Mouse (Mus musculus) intestine, postnatal 0 days (tissue): ENCODE results near the gene Cabin1. TPM values are rescaled to one million over a fixed set of nuclear protein-coding genes. Genes with fewer than 3 reads are reported as not detected.

ENCODE experiments used
- ATAC-seq: fragments of 200-750 bp; cut with Nextera tagmentation; 2 replicates; pipeline ENCODE4 v1.8.0; 2017; ENCODE audit warnings: mild to moderate bottlenecking, moderate TSS enrichment, moderate library complexity
- H3K27ac ChIP-seq: fragments of 300-500 bp; sonication (generic); 2 replicates; pipeline ENCODE4 v1.5.1; 2014; ENCODE audit warnings: mild to moderate bottlenecking, low read depth, low read length, moderate library complexity
- H3K27me3 ChIP-seq: fragments of 300-500 bp; sonication (generic); replicated peaks from 2 replicates; pipeline ENCODE4 v1.6.1; 2014; ENCODE audit warnings: low read length, mixed read lengths; ENCODE audit not compliant: control insufficient read depth, insufficient read depth
- H3K36me3 ChIP-seq: fragments of 300-500 bp; sonication (generic); 2 replicates; pipeline ENCODE4 v1.6.1; 2014; ENCODE audit warnings: mild to moderate bottlenecking, moderate library complexity; ENCODE audit not compliant: control insufficient read depth, insufficient read depth
- H3K4me1 ChIP-seq: fragments of 300-500 bp; sonication (generic); replicated peaks from 2 replicates; pipeline ENCODE4 v1.6.1; 2014; ENCODE audit warnings: antibody characterized with exemption, low read length, mixed read lengths; ENCODE audit not compliant: control insufficient read depth, insufficient read depth
- H3K4me2 ChIP-seq: fragments of 300-500 bp; sonication (generic); replicated peaks from 2 replicates; pipeline ENCODE4 v1.6.1; 2014; ENCODE audit warnings: low read depth, mild to moderate bottlenecking, moderate library complexity
- H3K4me3 ChIP-seq: fragments of 300-500 bp; sonication (generic); 2 replicates; pipeline ENCODE4 v1.5.1; 2014; ENCODE audit warnings: low read depth, low read length
- H3K9ac ChIP-seq: fragments of 300-500 bp; sonication (generic); 2 replicates; pipeline ENCODE4 v1.6.1; 2014; ENCODE audit warnings: mild to moderate bottlenecking, low read depth, low read length
- H3K9me3 ChIP-seq: fragments of 300-500 bp; sonication (generic); 2 replicates; pipeline ENCODE4 v1.6.1; 2016; ENCODE audit warnings: mixed run types; ENCODE audit not compliant: control insufficient read depth
- CTCF ChIP-seq: sonication (generic); IDR thresholded peaks from 2 replicates; pipeline ENCODE4 v1.5.1; 2016; ENCODE audit warnings: low read depth, mild to moderate bottlenecking, control low read depth, antibody characterized with exemption, moderate library complexity
- WGBS: fragments of 180-500 bp; shearing (Covaris S2); extraction: QIAGEN DNeasy Blood & Tissue Kit; methylation state at CpG from one replicate; pipeline ENCODE4 v1.1.7; 2014; 5-methylcytosine and 5-hydroxymethylcytosine counted together
- polyA plus RNA-seq: library from polyadenylated mRNA; unstranded; fragments of >200 nt; fragmentation: Nextera tagmentation; extraction: Ambion mirVana; gene quantifications from 2 replicates; pipeline ENCODE4 v1.2.1, GENCODE M21; 2015

Gene Cabin1
- polyA plus RNA-seq, 1 experiment from 2014 or later = 14.1 TPM

DNA sequence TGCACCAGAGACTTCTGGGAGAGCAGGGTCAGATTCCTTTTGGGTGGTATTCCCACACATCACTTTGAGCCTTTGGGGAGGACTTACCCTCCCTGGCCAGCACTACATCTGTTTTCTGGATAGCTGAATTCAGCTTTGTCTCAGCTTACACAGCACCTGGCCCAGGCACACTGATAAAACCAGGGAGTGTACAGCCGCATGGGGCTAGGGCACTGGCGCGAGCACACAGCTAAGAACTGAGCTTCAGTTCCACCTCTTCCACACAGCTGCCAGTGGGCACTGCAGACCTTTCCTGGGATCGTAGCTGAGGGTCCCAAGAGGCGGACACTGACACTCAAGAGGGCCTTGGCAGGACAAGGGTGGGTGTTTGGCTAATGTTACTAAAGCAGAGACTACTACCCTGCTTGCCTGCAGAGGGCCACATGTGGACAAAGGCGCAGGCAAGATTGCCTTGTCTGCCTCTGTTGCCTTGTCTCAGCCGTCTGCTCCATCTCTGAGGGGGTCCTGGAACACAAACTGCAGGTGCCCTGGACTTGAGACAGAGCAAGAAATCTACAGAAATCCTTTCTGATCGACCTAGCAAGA lies 57.4 kb downstream of the Cabin1 start:
- Histone ChIP-seq H3K27ac (no peak overlapping the region), H3K27me3 (no peaks in the 10 kb centered on the region), H3K36me3 (peaks cover 52% of the 10 kb centered on the region), H3K4me3 (no peak overlapping the region), H3K4me1 (no peaks in the 10 kb centered on the region), H3K9me3 (no peaks in the 10 kb centered on the region), H3K4me2 (no peak overlapping the region), H3K9ac (no peak overlapping the region)
- WGBS = 83% methylated on average over 8 of the region's 8 CpGs
- TF ChIP-seq CTCF = no peak
- no peak for ATAC-seq

DNA sequence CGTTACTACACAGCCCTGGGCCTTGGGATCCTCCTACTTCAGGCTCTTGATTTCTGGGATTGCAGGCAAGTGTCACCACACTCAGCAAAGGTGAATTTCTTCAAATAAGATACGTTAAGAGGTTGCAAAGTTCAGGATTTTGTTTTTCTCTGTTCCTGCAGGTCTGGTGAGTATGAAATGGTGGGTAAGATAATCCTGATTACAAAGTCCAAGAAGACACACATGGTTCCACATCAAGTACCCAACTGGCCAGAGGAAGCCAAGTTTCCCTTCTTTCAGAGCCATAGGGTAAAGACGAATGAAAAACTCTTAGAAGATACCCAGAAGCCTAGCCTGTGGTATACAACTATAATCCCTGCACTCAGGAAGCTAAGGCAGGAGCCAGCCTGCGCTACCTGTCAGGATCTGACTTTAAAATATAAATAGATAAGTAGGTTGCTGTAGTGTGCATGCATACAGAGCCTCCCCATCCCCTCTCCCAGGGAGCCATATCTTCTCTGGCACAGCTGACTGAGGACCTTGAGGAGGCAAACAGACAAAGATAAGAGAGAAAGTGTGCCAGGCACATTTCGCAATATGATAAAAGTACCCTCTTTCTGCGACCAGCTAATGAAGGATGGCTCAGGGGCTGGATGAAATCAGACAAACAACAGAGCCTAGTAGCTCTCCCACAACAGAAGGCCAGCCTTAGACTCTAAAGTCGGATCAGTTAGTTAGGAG lies 58.3 kb downstream of the Cabin1 start:
- ATAC-seq = no peak
- Histone ChIP-seq H3K4me2 (no peak overlapping the region), H3K27me3 (no peaks in the 10 kb centered on the region), H3K4me3 (no peak overlapping the region), H3K4me1 (no peaks in the 10 kb centered on the region), H3K9me3 (no peaks in the 10 kb centered on the region), H3K36me3 (peaks cover 43% of the 10 kb centered on the region; the same call in 1 of the 2 replicates), H3K27ac (no peak overlapping the region), H3K9ac (no peak overlapping the region)
- 69% methylated on average over 7 of the region's 7 CpGs for WGBS
- no peak for TF ChIP-seq CTCF

DNA sequence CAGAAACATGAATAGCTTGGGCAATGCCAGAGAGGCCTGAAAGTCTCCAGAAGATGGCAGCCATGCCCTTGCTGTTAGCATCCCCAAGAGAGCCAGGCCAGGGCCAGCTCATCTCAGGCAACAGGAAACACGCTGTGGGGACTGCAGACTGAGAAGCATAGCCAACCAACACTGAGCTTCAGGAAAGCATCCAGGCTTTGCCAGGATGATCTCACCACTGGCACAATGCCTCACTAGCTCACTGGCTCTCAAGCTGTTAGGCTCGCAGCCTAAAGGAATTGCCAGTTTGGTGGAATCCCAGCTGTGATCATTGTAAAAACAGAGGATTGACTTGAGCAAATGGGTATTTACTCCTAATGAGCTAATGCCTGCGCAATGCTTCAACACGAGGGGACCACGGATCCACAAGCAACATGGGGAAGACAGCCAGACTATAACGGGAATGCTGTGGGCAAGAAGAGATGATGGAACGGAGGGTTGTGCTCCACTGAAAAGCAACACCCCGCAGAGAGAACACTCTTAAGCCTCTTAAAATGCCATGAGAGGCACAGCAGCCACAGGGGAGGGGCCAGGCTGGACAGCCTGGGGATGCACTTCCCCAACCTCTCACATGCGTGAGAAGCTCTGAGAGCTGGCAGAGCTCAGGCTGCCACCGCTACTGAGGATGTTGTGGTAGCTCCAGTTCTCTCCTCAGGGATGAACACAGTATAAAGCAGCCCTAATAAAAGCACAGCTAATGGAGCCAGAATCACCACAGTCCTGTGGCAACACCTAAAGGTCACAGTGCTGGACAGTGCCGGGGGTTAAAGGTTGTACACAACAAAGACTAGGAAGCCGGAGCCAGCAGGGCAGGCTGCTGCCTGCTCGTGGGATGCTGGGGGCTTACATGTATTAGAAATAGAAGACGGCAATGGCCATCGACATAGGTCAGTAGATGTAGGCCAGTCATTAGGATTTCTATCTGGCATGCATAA lies 59.6 kb downstream of the Cabin1 start:
- peak; percentile 42 for ATAC-seq
- H3K4me2 ChIP-seq = no peak overlapping the region
- 70% methylated on average over 15 of the region's 15 CpGs for WGBS
- H3K27me3 ChIP-seq = no peaks in the 10 kb centered on the region
- peak overlapping the region; percentile 41; the same call in 1 of the 2 replicates for H3K27ac ChIP-seq
- no peaks in the 10 kb centered on the region for H3K9me3 ChIP-seq
- no peak overlapping the region for H3K4me3 ChIP-seq
- no peak overlapping the region for H3K9ac ChIP-seq
- H3K36me3 ChIP-seq = peaks cover 43% of the 10 kb centered on the region
- no peaks in the 10 kb centered on the region for H3K4me1 ChIP-seq
- peak; percentile 41; the same call in 1 of the 2 replicates for TF ChIP-seq CTCF

DNA sequence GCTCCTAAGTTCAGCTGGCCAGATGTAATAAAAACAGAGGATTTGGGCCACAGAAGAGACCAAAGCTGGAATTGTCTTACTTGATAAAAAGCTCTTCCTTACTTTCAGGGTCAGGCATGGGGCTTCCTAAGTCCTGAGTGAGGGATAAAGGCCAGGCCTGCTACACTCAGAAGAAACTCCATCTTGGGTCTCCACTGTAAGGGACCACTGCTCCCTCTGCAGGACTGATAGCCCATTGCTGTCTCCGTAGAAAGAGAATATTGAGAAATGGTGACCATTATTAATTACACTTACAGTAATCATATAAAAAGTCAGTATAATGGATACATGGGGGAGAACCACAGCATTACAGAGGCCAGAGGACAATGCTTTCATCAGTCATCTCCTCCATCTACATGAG lies 60.6 kb downstream of the Cabin1 start:
- Histone ChIP-seq H3K9ac (no peak overlapping the region), H3K4me2 (no peak overlapping the region), H3K4me3 (no peak overlapping the region), H3K4me1 (no peaks in the 10 kb centered on the region), H3K9me3 (no peaks in the 10 kb centered on the region), H3K27ac (no peak overlapping the region), H3K27me3 (no peaks in the 10 kb centered on the region), H3K36me3 (peaks cover 43% of the 10 kb centered on the region)
- WGBS = 47% methylated on average over 1 of the region's 1 CpGs
- no peak for ATAC-seq
- TF ChIP-seq CTCF = peak; percentile 75

DNA sequence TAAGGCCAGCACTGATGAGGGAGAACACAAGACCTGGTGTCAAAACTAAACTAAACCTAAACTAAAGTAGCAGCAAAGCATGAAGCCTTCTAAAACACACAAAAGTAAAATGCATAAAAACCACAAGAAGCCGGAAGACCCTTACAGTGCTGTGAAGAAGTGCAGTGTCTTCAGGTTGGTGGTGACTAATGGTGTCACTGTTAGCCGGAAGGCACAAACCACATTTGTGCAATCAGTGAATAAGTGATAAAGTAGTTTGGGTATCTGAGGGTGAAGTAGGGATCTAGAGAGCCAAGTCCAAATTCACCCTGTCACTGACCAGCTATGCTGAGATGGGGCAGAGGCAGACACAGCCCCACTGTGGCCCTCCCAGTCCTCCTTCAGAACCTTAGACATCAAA lies 61.6 kb downstream of the Cabin1 start:
- H3K9ac ChIP-seq = no peak overlapping the region
- H3K4me3 ChIP-seq = no peak overlapping the region
- no peaks in the 10 kb centered on the region for H3K9me3 ChIP-seq
- no peaks in the 10 kb centered on the region for H3K27me3 ChIP-seq
- TF ChIP-seq CTCF = no peak
- peaks cover 44% of the 10 kb centered on the region for H3K36me3 ChIP-seq
- WGBS = 95% methylated on average over 2 of the region's 2 CpGs
- H3K27ac ChIP-seq = no peak overlapping the region
- H3K4me2 ChIP-seq = no peak overlapping the region
- no peaks in the 10 kb centered on the region for H3K4me1 ChIP-seq
- no peak for ATAC-seq

DNA sequence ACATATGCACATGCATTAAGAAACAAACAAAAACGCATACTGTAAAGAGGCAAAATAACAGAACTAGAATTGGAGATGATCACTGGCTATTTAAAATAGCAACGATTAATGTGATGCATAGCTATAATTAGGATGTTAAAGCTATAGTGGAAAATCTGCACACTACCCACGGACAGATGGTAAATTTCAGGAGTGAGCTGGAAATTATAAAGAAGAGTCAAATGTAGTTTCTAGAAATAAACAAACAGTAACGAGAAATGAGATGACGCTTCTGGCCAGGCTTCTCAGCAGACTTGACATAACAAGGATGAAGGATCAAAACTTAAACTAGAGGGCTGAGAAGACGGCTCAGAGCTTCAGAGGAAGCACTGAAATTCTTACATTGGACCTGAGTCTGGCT lies 62.9 kb downstream of the Cabin1 start:
- 72% methylated on average over 6 of the region's 6 CpGs for whole genome bisulfite sequencing
- Histone ChIP-seq H3K27me3 (no peaks in the 10 kb centered on the region), H3K9ac (no peak overlapping the region), H3K27ac (no peak overlapping the region), H3K9me3 (no peaks in the 10 kb centered on the region), H3K4me1 (no peaks in the 10 kb centered on the region), H3K36me3 (peaks cover 50% of the 10 kb centered on the region), H3K4me2 (no peak overlapping the region), H3K4me3 (no peak overlapping the region)
- no peak for TF ChIP-seq CTCF
- ATAC-seq = no peak
